Mouse (Mus musculus) Muller cell, postnatal 12 days (primary cell): ENCODE data around the gene Nup54.
A peak's percentile ranks its signal among the peaks of the same experiment; 100 is the strongest.

Source experiments
- DNase-seq: peaks from one replicate; pipeline ENCODE4 v3.0.0-alpha.2; 2015; ENCODE audit errors: inconsistent ontology term

The Nup54 gene

DNA sequence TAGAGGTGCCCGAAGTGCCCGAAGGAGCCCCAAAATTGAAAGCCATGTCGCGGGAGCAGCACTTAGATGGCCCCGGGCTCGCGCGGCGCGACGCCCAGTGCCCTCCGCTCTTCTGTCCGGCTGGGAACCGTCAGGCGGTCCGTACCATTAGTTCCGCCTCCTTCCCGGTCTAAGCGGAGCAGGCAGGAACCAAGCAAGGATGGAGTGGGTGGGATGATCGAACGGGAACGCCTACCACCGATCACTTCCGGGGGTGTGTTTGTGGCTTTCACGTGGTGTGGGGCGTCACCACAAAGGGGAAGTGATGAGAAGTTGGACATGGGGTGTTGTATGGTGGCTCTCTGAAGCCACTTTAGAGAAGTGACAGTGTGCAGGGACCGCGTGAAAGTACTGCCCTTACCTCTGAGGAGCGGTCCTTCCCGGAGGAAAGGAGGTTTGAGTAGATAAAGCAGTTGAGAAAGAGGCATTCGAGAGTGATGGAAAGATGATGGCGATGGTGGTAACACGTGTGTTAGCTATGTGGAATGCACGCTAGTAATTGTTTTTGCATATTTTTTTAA is at the start of gene Nup54:
Nup54 (minus strand) TSS at position 195 of the 560 bp plus-strand sequence.
- peak; percentile 97 for DNase-seq

DNA sequence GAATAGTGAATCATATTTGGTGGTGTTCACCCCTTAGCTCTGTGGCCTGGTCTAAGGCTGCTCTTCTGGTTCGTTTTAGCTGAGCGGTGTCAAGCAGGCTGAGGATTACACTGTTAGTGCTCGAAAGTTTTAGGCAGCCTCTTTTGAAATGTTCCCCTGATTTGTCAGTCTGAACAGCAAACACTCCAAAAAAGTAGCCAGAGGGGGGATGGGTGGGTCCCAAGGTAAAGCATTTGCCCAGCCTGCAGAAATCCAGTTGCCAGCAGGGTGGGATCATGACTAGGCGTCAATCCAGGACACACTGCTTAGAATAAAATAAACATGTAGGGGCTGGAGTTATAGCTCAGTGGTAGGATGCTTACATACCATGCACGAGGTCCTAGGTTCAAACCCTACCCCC is 37.8 kb upstream of the Nup54 start:
- DNase-seq = no peak

DNA sequence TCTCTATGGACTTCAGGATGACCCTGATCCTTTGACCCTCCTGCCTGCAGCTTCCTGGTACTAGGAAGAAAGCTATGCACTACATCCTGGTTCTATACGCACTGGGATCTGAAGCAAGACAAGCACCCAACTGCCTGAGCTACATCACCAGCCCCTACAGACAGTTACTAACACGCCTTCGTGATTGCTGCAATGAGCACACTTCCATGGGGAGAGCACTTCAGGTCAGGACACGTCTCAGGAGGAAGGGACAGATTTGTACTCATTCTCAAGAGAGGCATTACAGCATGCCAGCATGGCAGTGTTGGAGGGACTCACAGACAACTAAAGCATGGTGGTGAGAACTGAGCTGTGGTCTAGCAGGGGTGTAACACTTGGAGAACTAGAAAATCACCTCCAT is 36.5 kb upstream of the Nup54 start:
- DNase-seq = no peak

DNA sequence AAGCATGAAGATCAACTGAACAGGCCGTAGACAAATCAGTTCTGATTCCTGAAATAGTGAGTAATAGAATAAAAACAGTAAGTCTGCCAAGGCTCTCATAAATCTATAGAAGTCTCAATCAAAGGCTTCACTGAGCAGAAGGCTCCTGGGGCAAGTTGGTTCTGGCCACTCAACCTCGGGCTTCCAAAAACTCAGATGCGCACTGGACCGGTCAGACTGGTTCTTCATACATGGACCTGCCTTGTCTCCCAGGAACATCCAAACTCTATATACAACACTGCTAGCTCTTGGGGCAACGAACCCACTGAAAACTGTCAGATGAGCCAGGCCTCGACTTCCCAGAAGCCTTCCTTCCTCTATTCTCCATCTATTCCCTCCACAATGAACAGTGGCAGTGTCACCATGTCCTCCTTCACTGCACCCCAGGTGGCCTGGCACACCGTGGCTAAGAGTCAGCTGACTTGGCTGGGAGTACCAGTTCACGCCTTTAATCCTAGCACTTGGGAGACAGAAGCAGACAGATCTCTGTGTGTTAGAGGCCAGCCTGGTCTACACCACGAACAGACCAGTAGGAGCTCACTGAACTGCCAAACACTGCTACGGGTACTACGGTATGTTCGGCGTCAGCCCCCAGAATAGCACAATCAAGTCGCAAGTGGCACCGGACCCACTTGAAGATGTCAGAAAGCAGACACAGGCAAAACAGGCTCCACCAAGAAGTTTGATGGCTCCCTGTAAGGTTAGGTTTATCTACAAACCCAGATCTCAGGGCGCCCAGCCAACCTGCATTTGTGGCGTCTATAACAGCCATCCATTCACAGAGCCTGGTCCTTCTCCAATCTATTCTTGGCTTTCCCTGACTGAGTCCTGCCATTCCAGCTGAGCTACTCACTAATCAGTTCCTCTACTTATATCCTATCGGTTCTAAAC is 34.4 kb upstream of the Nup54 start:
- no peak for DNase-seq

DNA sequence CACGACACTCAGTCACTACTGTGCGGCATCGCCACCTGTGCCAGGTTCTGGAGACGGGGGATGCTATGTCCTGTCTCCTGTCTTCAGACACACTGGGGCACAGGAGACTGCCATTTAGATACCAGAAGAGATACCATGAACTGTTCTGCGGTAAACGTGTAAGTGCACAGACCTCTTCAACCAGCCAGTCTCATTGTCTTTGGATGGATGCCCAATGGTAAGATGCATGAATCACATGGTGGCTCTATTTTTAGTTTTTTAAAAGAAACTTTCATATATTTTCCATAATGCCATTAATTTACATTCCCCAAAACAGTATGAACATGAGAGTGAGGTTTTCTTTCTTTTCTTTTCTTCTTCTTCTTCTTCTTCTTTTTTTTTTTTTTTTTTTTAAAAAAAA is 33.2 kb upstream of the Nup54 start:
- DNase-seq = no peak

DNA sequence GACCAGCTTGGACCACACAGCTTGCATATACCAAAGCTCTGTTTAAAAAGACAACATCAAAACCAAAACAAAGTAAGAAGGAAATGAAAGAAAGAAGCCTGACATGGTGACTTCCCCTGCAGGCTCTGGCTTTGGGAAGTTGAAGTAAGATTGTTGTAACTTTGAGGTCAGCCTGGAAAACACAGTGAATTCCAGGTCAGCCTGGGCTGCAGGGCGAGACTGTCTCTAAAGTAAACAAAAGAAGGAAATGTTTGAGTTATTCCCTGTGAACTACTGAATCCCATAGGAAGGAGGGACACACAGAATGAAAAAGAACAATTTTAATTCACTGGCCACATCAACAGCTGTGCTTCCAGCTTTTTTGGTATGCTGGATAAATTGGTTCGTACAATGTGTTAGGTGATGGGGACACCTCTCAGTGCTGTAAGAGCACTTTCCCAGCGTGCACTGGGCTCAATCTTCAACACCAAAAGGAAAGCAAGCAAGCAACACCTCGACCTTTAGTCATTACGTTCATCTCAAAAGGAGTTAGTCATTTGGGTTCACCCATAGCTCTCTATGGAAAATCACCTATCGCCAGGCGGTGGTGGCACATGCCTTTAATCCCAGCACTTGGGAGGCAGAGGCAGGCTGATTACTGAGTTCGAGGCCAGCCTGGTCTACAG is 32.2 kb upstream of the Nup54 start:
- no peak for DNase-seq

DNA sequence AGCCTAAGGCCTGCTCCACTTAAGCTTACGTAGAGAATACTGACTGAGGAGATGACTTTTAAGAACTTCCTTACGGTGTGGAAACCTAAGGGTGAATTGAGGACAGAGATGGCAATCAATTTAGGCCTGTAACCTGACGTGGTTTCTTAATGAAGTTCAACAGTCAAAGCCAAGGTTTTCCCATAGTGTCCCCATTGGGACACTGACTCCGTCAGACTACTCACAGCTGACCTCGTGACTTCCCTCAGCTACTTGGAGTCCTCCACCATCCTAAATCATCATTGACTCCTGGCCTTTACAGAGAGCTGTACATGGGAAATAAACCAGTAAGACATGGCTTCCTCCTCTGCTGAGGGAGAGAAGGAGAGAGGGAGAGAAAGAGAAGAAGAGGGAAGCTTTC is 30.5 kb upstream of the Nup54 start:
- DNase-seq = no peak

DNA sequence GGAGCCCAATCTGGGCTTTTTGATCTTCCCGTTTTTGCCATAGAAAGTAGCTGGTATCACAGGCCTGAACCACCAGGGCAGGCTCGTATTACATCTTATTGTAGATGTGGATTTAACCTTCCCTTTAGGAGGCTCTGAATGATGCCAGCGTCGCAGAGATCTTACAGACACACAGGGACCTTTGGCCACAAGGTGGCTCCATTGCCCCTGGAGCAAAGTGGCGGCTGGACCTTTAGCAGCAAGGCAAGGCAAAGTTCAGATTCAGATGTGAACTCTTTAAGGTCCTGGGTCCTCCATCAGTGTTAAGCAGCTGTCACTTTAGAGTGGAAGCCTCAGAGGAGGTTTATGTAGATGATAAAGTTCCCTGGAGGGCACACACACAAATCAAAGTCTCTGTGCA is 26.3 kb upstream of the Nup54 start:
- peak; percentile 16 for DNase-seq

DNA sequence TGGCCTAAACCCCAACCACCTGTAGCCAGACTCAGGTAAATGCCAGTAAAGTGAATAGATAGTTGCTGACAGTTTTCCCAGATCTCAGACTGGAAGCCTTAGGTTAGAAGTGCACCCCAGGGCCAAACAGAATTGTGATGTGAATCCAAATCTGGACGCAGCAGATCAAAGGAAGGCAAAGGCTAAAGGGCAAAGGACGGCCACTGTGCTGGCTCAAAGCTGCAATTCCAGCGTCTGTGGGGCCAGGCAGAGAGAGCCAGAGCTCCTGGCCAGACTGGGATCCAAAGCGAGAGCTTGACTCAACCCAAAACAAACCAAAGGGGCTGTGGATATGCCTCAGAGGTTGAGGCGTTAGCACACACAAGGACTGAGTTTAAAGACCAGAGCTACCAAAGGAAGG is 23.7 kb upstream of the Nup54 start:
- DNase-seq = no peak

DNA sequence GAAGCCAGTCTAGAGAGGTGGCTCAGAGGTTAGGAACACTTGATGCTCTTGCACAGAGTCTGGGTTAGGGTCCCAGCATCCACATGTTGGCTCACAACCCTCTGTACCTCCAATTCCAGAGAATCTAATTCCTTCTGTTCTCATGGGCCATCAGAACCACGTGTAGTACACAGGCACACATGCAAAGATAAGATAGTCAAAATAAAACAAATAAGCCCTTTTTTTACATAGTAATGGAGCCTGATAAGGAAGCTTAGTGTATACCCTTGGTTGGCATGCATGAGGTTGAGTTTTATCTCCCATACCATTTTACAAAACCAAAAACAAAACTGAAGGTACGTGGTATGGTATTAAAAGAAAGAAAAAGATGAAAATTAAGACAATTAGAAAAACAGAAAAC is 22.4 kb upstream of the Nup54 start:
- DNase-seq = no peak

DNA sequence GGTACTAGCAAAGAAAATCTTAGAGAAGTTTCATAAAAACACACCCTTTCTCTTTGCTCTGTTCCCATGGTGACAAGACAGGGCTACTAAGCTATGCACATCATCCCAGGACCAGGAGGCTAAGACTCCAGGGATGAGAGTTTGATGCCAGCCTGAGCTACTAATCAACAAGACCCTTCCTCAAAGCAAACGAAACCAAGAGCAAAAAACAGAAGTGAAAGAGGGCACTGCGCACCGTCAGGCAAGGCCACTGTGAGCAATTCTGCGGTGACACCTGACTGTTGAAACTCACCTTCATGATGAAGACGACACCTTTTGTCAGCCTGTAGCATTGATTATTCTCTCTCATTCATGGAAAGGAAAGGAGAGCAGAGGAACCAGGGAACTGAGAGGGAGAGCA is 17.9 kb upstream of the Nup54 start:
- DNase-seq = no peak

DNA sequence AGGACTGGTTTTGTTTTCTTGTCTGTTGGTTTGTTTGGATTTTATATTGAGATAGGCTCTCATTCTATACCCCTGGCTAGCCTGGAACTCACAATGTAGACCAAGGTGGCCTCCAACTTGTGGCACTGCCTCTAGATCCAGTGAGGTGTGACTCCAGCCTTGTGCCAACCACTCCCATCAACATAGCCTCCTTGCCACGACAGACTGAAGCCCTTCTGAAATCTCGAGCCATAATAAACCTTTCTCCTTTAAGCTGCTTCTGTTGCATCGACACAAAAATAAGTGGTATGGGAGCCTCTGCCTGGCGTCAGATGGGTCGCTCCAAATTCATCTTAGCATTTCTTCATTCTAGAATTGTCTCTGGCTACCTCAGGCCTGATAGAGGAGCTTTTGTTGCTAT is 11.7 kb upstream of the Nup54 start:
- no peak for DNase-seq

DNA sequence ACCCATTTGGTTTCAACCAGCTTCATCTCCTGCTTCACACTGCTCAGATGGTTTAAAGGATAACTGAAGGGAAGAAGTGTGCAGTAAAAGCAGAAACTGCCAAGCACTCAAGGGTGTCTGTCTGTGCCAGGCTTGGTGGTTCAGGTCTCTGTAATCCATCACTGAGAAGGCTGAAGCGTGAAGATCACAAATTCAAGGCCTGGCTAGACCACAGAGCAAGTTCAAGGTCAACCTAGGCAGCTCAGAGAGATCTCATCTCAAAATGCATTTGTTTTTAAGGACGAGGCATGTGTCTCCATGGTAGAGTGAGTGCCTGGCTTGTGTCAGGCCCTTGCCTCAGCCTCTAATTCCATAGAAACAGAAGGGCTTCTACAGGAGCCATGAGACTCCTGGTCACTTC is 10.0 kb upstream of the Nup54 start:
- no peak for DNase-seq

DNA sequence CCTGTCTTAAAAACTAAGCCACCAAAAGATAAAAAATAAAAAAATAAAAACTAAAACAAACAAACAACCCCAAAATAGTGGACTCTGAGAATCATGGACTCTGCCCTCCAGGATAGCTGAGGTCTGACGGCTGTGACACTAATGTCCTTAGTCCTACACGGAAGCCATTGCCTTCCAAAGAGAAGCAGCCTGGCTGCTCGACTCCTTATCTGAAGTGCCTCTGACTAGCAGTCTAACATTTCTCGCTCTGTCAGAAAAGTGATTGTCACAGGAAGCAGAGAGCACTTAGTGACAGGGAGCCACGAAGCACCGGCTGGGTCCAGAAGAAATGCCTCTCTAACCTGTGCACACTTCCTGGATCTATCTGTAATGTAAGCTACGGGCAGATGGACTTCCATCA is 7.9 kb upstream of the Nup54 start:
- DNase-seq = no peak

DNA sequence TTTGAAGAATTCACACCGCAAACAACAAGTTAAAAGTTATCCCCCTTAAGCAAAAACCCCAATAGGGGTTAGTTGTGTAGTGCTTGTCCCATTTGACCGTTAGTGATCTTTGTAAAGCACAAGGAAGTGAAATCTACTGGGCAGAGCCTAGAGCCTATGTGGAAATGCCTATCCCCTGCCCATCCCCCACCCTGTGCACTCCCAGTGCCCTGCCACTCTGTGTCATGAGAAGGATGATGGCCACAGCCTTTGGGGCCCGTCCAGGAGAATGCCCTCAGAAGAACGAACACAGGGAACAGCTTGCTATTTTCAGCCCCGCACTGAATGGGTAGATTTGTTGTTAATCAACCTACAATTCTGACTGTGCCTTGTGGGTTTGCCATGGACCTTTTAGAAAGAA is 6.5 kb upstream of the Nup54 start:
- DNase-seq = no peak

DNA sequence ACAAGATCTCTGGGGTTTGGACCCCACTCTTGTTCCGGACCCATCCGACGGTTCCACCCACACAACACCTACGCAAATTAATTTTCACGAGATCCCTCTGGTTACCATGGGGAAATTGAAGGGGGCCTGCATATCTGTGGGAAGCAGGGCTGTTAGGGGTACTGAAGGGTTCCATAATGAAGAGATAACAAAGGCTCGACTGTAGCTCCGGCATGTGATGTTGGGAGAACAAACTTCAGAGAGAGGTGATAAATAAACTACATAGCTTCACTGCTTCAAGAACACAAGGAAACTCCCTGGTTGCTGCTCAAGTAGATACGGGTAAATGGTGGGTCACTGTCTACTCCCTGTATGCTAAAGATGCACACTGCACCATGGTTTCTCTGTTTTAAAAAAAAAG is 3.5 kb upstream of the Nup54 start:
- no peak for DNase-seq

DNA sequence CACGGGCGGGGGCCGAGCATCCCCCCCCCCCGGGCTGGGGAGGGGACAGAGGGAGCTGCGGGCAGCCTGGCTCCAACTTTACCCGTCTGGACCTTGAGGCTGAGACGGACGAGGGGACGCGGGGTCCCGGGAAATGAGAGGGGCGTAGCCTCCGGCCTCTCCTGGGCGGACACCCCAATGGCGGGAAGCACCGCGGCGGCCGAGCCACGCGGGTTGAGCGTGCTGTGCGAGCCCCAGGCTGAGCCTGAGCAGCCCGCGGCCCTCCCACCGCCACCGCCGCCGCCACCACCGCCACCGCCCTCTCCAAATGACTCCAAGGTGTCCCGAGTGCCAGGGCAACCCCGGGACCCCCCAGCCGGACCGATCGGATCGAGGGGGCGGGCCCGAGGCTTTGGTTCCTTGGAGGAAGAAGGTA is 441 bp downstream of the Nup54 start:
- no peak for DNase-seq

DNA sequence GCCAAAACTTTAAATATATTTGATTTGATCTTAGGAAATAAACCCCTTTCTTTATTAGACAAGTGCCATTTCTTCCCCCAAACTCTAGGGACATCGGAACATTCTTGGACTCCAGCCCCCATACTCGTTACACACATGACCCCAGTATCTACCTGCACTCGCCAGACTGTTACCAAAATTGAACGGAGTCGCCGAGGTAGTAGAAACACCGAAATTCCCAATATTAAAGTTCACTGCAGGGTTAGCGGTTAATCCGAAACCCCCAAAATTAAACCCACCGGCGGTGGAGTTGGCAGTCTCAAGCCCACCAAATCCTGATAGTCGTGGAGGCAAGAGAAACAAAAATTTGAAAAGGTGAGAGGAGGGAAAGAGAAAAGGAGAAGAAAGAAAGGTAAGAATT is 949 bp downstream of the Nup54 start:
- no peak for DNase-seq

DNA sequence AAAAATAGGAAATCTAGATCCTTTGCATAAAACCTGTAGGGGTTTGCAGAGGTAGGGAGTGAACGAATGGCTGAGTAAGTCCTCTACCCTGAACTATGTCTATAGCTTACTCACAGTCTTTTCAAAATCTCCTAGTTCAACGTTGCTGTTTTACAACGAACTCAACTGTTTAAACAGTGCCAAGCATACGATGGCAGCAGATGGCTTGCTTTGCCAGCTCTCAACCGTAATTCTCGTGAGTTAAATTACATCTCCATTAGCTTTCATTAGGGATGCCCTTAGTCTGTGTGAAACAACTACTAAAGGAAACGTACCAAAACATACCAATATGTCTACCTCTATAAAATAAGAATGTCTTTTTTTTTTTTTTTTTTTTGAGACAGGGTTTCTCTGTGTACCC is 3.4 kb downstream of the Nup54 start:
- DNase-seq = no peak

DNA sequence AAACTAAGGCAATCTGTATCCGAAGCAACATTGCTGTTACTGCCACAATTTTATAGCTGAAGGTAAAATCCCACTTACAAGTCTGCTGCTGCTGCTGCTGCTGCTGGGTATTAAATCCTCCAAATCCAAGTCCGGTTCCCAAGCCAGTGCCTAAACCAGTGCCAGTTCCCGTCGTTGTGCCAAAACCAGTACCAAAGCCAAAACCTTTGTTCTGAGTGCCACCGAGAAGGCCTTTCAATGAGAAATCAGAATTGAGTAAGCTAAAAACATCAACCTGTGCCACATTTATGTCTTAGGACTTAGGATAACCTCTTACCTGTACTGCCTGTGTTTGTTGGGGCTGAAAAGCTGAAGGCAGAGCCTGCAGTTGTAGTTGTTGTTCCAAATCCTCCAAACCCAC is 4.3 kb downstream of the Nup54 start:
- no peak for DNase-seq

DNA sequence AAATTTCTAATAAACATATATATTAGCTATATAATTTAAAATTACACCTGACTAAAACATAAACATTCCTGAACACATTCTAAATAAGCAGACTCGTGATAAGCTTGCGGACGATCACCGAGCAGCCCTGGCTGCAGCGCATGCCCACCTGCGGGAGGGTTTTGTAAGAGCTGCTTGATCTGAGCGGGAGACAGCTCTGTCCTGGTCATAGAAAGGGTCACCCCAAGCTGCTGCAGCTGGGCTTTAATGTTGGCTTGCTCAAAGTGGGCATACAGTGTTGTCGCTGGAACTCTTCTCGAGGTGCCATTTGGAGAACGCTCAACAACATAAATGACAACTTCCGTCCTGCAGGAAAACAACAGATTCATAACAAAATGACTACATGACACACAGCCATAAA is 10.9 kb downstream of the Nup54 start:
- no peak for DNase-seq

DNA sequence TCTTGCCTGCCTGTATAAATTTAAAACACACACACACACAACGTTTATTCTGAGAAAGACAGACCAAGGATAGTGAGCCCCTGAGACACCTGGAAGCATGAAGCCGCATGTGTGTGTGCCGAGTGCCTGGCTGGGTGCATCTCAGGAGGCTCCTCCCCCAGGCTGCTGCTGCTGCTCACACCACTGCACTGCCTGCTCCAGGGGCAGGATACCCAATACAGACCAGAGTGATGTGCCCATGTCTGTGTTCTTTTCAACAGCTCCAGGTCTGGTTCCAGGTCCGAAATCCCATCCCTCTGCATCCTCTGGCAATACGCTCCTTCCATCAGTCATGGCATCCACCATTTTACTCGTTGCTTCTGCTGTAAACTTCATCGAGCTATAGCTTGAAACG is 21.0 kb downstream of the Nup54 start:
- no peak for DNase-seq
